Mouse (Mus musculus) ES-Bruce4 (cell line): ENCODE data around the gene Krt90.

ENCODE experiments used
- CTCF ChIP-seq: IDR thresholded peaks from one replicate; pipeline ENCODE4 v1.8.1; 2011; ENCODE audit warnings: low read depth, low read length
- POLR2A ChIP-seq: IDR thresholded peaks from one replicate; pipeline ENCODE4 v1.8.1; 2011; ENCODE audit warnings: low read length; ENCODE audit not compliant: insufficient read depth

DNA sequence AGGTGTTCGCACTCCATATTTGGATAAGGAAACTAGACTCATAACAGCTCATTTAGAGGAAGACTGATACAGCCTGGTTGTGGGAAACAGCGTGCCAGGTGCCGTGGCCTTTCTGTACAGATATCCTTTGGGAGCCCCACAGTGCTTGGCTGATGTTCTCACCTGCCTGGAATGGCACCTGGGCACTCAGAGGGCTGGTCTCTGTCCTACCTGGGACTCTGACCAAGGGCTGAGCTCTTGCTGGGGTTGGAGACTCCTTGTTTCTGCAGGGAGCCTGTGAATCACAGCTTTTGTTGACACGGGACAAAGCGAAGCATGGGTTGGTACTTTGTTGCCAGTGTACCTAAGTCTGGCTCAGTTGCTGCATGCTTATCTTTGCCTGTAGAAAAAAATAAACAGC is 12.8 kb upstream of the Krt90 start:
- no peak for TF ChIP-seq CTCF
- no peak for TF ChIP-seq POLR2A
